Mouse (Mus musculus) liver, postnatal 0 days (tissue): Measurements from ENCODE around the gene Cdc40. TPM values are rescaled to one million over a fixed set of nuclear protein-coding genes. Genes with fewer than 3 reads are reported as not detected.
A peak's percentile ranks its signal among the peaks of the same experiment; 100 is the strongest.

Experiments
- ATAC-seq: fragments of 200-750 bp; cut with Nextera tagmentation; 2 replicates; pipeline ENCODE4 v1.8.0; 2017; ENCODE audit warnings: mild to moderate bottlenecking, moderate library complexity
- DNase-seq: peaks from one replicate; pipeline ENCODE4 v3.0.0-alpha.2; 2016
- H3K27ac ChIP-seq: fragments of 300-500 bp; sonication (generic); 2 replicates; pipeline ENCODE4 v1.5.1; 2014; ENCODE audit warnings: antibody characterized with exemption, moderate library complexity, mild to moderate bottlenecking, low read depth
- H3K27me3 ChIP-seq: fragments of 300-500 bp; sonication (generic); 2 replicates; pipeline ENCODE4 v1.6.1; 2014; ENCODE audit warnings: low read length, control low read depth, mixed read lengths; ENCODE audit not compliant: insufficient read depth
- H3K36me3 ChIP-seq: fragments of 300-500 bp; sonication (generic); replicated peaks from 2 replicates; pipeline ENCODE4 v1.6.1; 2014; ENCODE audit warnings: mild to moderate bottlenecking, control low read depth, low read length, moderate library complexity, mixed read lengths; ENCODE audit not compliant: insufficient read depth
- H3K4me1 ChIP-seq: fragments of 300-500 bp; sonication (generic); 2 replicates; pipeline ENCODE4 v1.6.1; 2014; ENCODE audit warnings: antibody characterized with exemption, mild to moderate bottlenecking, control low read depth; ENCODE audit not compliant: insufficient read depth
- H3K4me2 ChIP-seq: fragments of 300-500 bp; sonication (generic); 2 replicates; pipeline ENCODE4 v1.6.1; 2014; ENCODE audit warnings: low read depth, mild to moderate bottlenecking, low read length, moderate library complexity, mixed read lengths
- H3K4me3 ChIP-seq: fragments of 300-500 bp; sonication (generic); 2 replicates; pipeline ENCODE4 v1.5.1; 2014; ENCODE audit warnings: low read depth, low read length
- H3K9ac ChIP-seq: fragments of 300-500 bp; sonication (generic); replicated peaks from 2 replicates; pipeline ENCODE4 v1.6.1; 2014; ENCODE audit warnings: mild to moderate bottlenecking, moderate library complexity
- H3K9me3 ChIP-seq: fragments of 300-500 bp; sonication (generic); 2 replicates; pipeline ENCODE4 v1.6.1; 2016; ENCODE audit warnings: mild to moderate bottlenecking, control low read depth, low read length, mixed read lengths
- CTCF ChIP-seq: sonication (generic); IDR thresholded peaks from 2 replicates; pipeline ENCODE4 v1.5.1; 2016; ENCODE audit warnings: antibody characterized with exemption, low read depth
- EP300 ChIP-seq: IDR thresholded peaks from 2 replicates; pipeline ENCODE4 v1.6.1; 2016; ENCODE audit warnings: antibody characterized with exemption, low read depth, mild to moderate bottlenecking
- WGBS: fragments of 180-500 bp; shearing (Covaris S2); extraction: QIAGEN DNeasy Blood & Tissue Kit; methylation state at CpG from one replicate; pipeline ENCODE4 v1.1.7; 2014; ENCODE audit not compliant: insufficient replicate concordance; 5-methylcytosine and 5-hydroxymethylcytosine counted together
- polyA plus RNA-seq: library from polyadenylated mRNA; unstranded; fragments of >200 nt; fragmentation: Nextera tagmentation; extraction: Ambion mirVana; gene quantifications from 2 replicates; pipeline ENCODE4 v1.2.1, GENCODE M21; 2015

Cdc40 gene
- polyA plus RNA-seq, 1 experiment from 2014 or later: 10.3 TPM

DNA sequence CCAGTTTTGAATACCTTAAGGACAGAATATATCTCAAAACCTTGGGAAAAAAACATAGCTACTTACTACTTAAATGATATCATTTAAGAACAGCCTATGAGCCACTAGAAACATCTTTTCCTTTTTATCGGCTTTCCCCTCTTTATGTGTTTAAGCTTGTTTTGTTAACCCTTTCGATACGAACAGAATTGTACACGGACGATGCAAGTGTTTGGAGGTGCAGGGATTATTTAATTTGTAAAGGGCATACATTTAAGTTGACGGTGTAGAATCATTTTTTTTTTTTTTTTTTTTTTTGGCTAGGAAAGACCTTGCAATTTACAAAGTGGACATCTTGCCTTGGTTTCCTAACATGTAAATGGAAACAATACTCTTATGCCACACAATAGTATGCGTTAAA lies 2.3 kb upstream of the Cdc40 start:
- Histone ChIP-seq H3K27me3 (peaks cover 16% of the 10 kb centered on the region), H3K9ac (no peak overlapping the region), H3K4me1 (peaks cover 15% of the 10 kb centered on the region), H3K4me2 (no peak overlapping the region), H3K27ac (no peak overlapping the region), H3K36me3 (no peaks in the 10 kb centered on the region), H3K4me3 (no peak overlapping the region), H3K9me3 (no peaks in the 10 kb centered on the region)
- no peak for ATAC-seq
- DNase-seq: no peak
- WGBS: 83% methylated on average over 7 of the region's 7 CpGs
- TF ChIP-seq EP300 (no peak), CTCF (no peak)

DNA sequence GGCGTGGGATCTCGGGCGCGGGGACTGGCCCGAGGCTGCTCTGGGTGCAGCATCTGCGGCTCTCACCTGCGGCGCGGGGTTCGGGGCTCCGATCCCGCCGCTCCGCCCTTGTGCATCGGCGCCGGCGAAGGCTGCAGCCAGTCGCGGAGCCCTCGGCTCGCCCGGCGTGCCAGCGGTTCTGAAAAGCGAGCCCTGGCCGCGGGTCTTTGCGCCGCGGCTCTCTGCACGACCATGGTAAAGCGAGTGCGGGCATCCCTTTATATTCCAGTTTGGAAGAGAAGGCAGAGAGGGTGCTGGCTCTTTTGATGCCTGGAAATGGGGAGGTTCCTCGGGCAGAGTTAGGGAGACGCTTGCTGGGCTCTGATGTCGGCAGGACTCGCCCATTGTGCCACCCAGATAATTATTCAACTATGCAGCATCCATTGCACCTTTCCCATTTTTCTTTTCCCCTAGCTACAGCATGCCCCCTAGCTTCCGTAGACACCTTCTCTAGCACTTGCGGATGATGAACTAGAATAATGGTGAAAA lies 1.2 kb upstream of the Cdc40 start:
- Histone ChIP-seq H3K36me3 (peaks cover 2% of the 10 kb centered on the region; the same call in 1 of the 2 replicates), H3K9me3 (no peaks in the 10 kb centered on the region), H3K27ac (no peak overlapping the region), H3K27me3 (peaks cover 16% of the 10 kb centered on the region), H3K4me2 (peak overlapping the region; percentile 99), H3K4me1 (peaks cover 17% of the 10 kb centered on the region), H3K4me3 (peak overlapping the region; percentile 91), H3K9ac (peak overlapping the region; percentile 63)
- under 1% methylated on average over 40 of the region's 40 CpGs for WGBS
- ATAC-seq (no peak), DNase-seq (peak; percentile 30)
- TF ChIP-seq EP300 (no peak), CTCF (peak; percentile 60)

DNA sequence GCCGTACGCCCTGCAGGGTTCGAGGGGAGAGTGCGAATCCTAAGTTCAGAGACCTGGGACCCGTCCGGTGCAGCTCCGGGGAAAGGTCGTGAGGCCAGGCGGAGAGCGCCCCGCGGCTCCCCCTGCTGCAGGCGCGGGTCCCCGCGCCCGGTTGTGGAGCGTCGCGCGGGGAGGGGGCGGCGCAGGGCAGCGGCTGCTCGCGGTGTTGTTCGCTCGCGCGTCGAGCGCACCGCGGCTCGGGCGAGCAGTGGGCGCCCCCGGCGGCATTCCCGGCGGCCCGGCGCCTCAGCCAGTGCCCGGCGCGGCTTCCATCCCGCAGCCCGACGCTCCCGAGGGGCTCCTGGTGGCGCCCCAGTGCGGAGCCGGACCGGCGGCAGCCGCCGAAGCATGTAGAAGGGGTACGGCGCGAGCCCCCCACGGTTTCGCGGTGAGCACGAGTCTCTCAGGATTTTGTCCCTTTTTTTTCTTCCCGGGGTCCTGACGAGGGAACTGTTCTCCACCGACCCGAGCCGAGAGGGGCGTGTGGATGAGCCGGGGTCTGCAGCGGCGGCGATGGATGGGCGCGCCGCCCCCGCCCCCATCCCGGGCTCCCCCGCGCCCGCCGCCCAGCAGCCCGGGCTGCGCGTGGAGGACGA lies 650 bp upstream of the Cdc40 start:
- peak; percentile 73 for ATAC-seq

DNA sequence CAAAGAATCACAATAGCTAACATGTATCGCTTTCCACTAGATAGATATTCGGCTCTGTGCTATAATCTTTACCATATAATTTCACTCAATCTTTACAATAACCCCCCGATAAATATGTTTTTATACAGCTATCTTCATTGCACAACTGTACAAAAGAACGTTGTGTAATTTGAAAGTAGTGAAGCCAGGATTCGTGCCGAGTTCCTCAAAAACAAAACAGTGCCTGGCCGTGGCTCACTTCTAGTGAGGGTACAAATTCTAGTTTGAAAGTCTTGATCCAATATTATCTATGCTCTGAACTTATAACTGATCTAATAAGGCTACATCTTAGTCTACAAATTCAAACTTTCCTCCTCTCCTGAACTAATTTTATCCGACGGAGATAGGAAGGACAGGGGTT lies 778 bp downstream of the Cdc40 start:
- peak overlapping the region; percentile 86 for H3K27ac ChIP-seq
- peak overlapping the region; percentile 99 for H3K4me2 ChIP-seq
- 10% methylated on average over 9 of the region's 9 CpGs for WGBS
- TF ChIP-seq EP300: no peak
- no peak for TF ChIP-seq CTCF
- H3K9me3 ChIP-seq: no peaks in the 10 kb centered on the region
- peaks cover 2% of the 10 kb centered on the region; the same call in 1 of the 2 replicates for H3K36me3 ChIP-seq
- H3K27me3 ChIP-seq: peaks cover 16% of the 10 kb centered on the region
- peaks cover 17% of the 10 kb centered on the region for H3K4me1 ChIP-seq
- no peak for ATAC-seq
- H3K4me3 ChIP-seq: peak overlapping the region; percentile 91
- DNase-seq: no peak
- H3K9ac ChIP-seq: peak overlapping the region; percentile 92

More for the DNA sequence above, 650 bp upstream of the Cdc40 start:
- Histone ChIP-seq H3K4me1 (peaks cover 17% of the 10 kb centered on the region), H3K4me3 (peak overlapping the region; percentile 91), H3K9ac (peak overlapping the region; percentile 63), H3K9me3 (no peaks in the 10 kb centered on the region), H3K27ac (no peak overlapping the region), H3K27me3 (peaks cover 16% of the 10 kb centered on the region), H3K4me2 (peak overlapping the region; percentile 99), H3K36me3 (peaks cover 2% of the 10 kb centered on the region; the same call in 1 of the 2 replicates)
- under 1% methylated on average over 63 of the region's 87 CpGs for WGBS
- TF ChIP-seq EP300 (no peak), CTCF (peak; percentile 22; the same call in 1 of the 2 replicates)
- DNase-seq: no peak

DNA sequence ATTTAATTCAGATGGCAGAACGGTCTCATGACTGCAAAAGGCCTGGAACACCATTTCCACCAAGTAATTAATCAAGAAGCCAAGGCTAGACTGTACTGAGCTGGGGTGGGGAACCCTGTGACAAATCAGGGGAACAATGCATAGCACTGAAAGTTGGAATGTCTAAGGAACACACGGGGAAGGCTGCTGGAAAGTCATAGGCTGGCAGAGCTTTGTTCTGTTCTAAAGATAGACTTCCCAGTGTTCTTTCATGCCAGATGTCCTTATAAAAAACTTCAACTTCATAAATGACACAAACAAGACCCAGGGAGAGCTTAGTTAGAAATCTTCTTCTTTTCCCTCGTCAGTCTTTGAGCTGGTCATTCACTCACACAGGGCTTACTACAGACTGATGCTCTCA lies 1.9 kb downstream of the Cdc40 start:
- DNase-seq (no peak), ATAC-seq (no peak)
- Histone ChIP-seq H3K36me3 (peaks cover 2% of the 10 kb centered on the region; the same call in 1 of the 2 replicates), H3K4me2 (0 out of 2 replicates have a peak overlapping the region, but pooled peaks have one; percentile 6), H3K4me1 (peaks cover 17% of the 10 kb centered on the region), H3K9ac (no peak overlapping the region), H3K4me3 (no peak overlapping the region), H3K9me3 (no peaks in the 10 kb centered on the region), H3K27ac (no peak overlapping the region), H3K27me3 (peaks cover 16% of the 10 kb centered on the region)
- no peak for TF ChIP-seq EP300
- TF ChIP-seq CTCF: no peak
- WGBS: 75% methylated on average over 3 of the region's 3 CpGs

DNA sequence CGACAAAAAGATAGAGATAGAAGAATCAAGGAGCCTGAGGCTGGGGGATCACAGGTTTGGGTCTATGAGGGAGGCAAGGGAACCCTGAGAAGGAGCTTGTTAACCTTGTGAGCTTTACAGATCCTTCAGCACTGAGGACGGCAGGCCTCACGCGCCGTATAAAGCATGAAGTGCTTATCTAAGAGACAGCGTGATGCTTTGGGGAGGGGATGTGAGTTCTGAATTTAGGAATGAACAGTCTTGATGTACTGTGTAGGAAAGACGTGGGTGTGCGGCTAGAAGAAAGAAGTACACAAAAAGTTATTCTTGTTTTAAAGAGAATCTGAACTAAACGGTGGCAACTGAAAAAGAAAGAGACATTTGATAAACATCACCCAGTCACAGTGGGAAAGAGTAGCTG lies 3.1 kb downstream of the Cdc40 start:
- Histone ChIP-seq H3K4me2 (no peak overlapping the region), H3K4me1 (peaks cover 17% of the 10 kb centered on the region), H3K27me3 (peaks cover 11% of the 10 kb centered on the region; the same call in 1 of the 2 replicates), H3K36me3 (peaks cover 2% of the 10 kb centered on the region; the same call in 1 of the 2 replicates), H3K9me3 (no peaks in the 10 kb centered on the region), H3K9ac (no peak overlapping the region), H3K4me3 (no peak overlapping the region), H3K27ac (no peak overlapping the region)
- DNase-seq (no peak), ATAC-seq (no peak)
- 82% methylated on average over 9 of the region's 9 CpGs for WGBS
- TF ChIP-seq CTCF (no peak), EP300 (no peak)
